Mouse (Mus musculus) lung, adult 2 months (tissue): ENCODE data around the gene Tm7sf2.

Experiments
- CTCF ChIP-seq: fragments of 200-500 bp; IDR thresholded peaks from 2 replicates; pipeline ENCODE4 v1.5.1; 2011; ENCODE audit warnings: mild to moderate bottlenecking, low read length, control low read depth; ENCODE audit not compliant: insufficient read depth
- POLR2A ChIP-seq: fragments of 200-500 bp; IDR thresholded peaks from 2 replicates; pipeline ENCODE4 v1.6.1; 2011; ENCODE audit warnings: low read depth, mild to moderate bottlenecking, control low read depth, low read length, borderline replicate concordance; ENCODE audit errors: extremely low read depth

GRCm38 (mm10) chr19:6047899-6048166, 20.3 kb downstream of the Tm7sf2 start:
- TF ChIP-seq POLR2A (no peak), CTCF (no peak)
